8 mouse cellular contexts compared by ENCODE assay signal in the genomic region with DNA sequence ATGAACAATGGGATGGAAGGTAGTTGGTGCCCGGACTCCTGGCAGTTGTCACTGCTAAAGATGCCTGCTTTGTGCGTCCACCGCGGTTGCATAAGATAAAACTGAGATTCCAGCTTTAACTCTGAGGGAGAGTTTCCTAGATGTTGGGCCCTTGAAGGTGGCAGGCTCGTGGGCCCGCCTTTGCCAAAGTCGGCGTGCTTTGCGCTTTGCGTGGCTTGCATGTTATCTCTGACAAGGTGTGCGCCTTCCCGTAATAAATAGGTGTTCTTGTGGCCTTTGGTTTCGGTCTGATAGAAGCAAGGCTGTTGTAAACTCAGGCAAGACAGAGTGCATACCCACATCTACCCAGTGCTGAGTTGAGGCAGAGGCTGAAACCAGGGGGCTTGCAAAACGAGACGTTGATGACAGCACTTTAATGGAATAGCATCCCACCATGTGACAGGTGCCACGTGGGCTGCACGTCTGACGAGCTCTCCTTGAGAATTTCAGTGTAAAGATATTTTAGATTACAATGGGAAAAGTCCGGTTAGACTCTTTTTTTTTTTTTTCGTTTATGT. TPM values are rescaled to one million over a fixed set of nuclear protein-coding genes. Genes with fewer than 3 reads are reported as not detected.
DNase-seq lines count a peak whose midpoint lies in the region; ATAC-seq and TF ChIP-seq lines count a peak whose summit lies in the region.

No protein-coding gene starts in this region.

- no peak for TF ChIP-seq POLR2A in lung, adult 2 months (IDR thresholded peaks at IDR 0.05; ENCODE audit: borderline replicate concordance, extremely low read depth, low read depth, low read length)
- TF ChIP-seq POLR2A in olfactory bulb, adult 2 months (IDR thresholded peaks at IDR 0.05; ENCODE audit: insufficient read depth, low read depth, low read length) = no peak

- H3K27me3 ChIP-seq in embryonic facial prominence, embryonic 13.5 days = peaks cover 15% of the 10 kb centered on the region
- peaks cover 11% of the 10 kb centered on the region; the same call in 1 of the 2 replicates for H3K27me3 ChIP-seq in intestine, embryonic 16.5 days (replicated peaks; ENCODE audit: control insufficient read depth, insufficient read depth, low read length)

- no peak overlapping the region for H3K27ac ChIP-seq in embryonic facial prominence, embryonic 13.5 days
- peak overlapping the region; percentile 57 for H3K27ac ChIP-seq in intestine, embryonic 16.5 days (ENCODE audit: low read length)
- peak overlapping the region; percentile 69 for H3K27ac ChIP-seq in olfactory bulb, adult 2 months (ENCODE audit: insufficient read depth, low read depth, low read length)

- H3K9me3 ChIP-seq in embryonic facial prominence, embryonic 13.5 days = no peaks in the 10 kb centered on the region
- H3K9me3 ChIP-seq in intestine, embryonic 16.5 days (ENCODE audit: control insufficient read depth, low read length) = no peaks in the 10 kb centered on the region

- H3K36me3 ChIP-seq in embryonic facial prominence, embryonic 13.5 days = no peaks in the 10 kb centered on the region
- H3K36me3 ChIP-seq in intestine, embryonic 16.5 days (ENCODE audit: control insufficient read depth, insufficient read depth, low read length) = no peaks in the 10 kb centered on the region

- WGBS in lung, adult 2 months = 8% methylated on average over 20 of the region's 20 CpGs
- 6% methylated on average over 20 of the region's 20 CpGs for WGBS in embryonic facial prominence, embryonic 13.5 days
- WGBS in intestine, embryonic 16.5 days = 4% methylated on average over 20 of the region's 20 CpGs
- WGBS in olfactory bulb, adult 2 months = 9% methylated on average over 20 of the region's 20 CpGs

- no peak for TF ChIP-seq CTCF in lung, adult 2 months (IDR thresholded peaks at IDR 0.05; ENCODE audit: insufficient read depth, low read length)
- no peak; the same call in 1 of the 2 replicates for TF ChIP-seq CTCF in olfactory bulb, adult 2 months (IDR thresholded peaks at IDR 0.05; ENCODE audit: insufficient read depth, low read depth, low read length)

- H3K4me2 ChIP-seq in embryonic facial prominence, embryonic 13.5 days = peak overlapping the region; percentile 85
- H3K4me2 ChIP-seq in intestine, embryonic 16.5 days (ENCODE audit: low read depth, low read length) = peak overlapping the region; percentile 94

- H3K4me3 ChIP-seq in lung, adult 2 months (replicated peaks; ENCODE audit: extremely low read depth, low read depth, low read length) = peak overlapping the region; percentile 54
- peak overlapping the region; percentile 67 for H3K4me3 ChIP-seq in embryonic facial prominence, embryonic 13.5 days
- H3K4me3 ChIP-seq in intestine, embryonic 16.5 days (ENCODE audit: low read length) = peak overlapping the region; percentile 69
- H3K4me3 ChIP-seq in olfactory bulb, adult 2 months (ENCODE audit: insufficient read depth, low read depth, low read length) = peak overlapping the region; percentile 58

- H3K9ac ChIP-seq in embryonic facial prominence, embryonic 13.5 days = peak overlapping the region; percentile 74
- H3K9ac ChIP-seq in intestine, embryonic 16.5 days (ENCODE audit: low read depth, low read length) = peak overlapping the region; percentile 68

- peaks cover 3% of the 10 kb centered on the region for H3K4me1 ChIP-seq in lung, adult 2 months (ENCODE audit: control insufficient read depth, insufficient read depth, low read length)
- H3K4me1 ChIP-seq in embryonic facial prominence, embryonic 13.5 days = peaks cover 27% of the 10 kb centered on the region
- peaks cover 25% of the 10 kb centered on the region for H3K4me1 ChIP-seq in intestine, embryonic 16.5 days (ENCODE audit: control insufficient read depth, insufficient read depth, low read length)
- H3K4me1 ChIP-seq in olfactory bulb, adult 2 months (ENCODE audit: control insufficient read depth, insufficient read depth, low read length) = peaks cover 12% of the 10 kb centered on the region

- DNase-seq in lung, adult 2 months = peak; percentile 40
- no peak for DNase-seq in lung, adult 18-20 months
- no peak for DNase-seq in natural killer cell, adult 2 months (ENCODE audit: low spot score in 2 of 2)
- DNase-seq in layer of hippocampus, adult 11-12 months (ENCODE audit: low spot score) = no peak
- DNase-seq in kidney, adult 11 months = no peak

- no peak for ATAC-seq in embryonic facial prominence, embryonic 13.5 days (ENCODE audit: insufficient number of reproducible peaks, insufficient read depth, low FRiP score, low TSS enrichment, low read depth)
- ATAC-seq in intestine, embryonic 16.5 days = peak; percentile 50

RNA-seq across cellular contexts. Expression of a gene that starts 0.7 kb away (rescaled TPM):
- 35.4 and 42.7 TPM in 2 replicates for polyA plus RNA-seq in lung, adult 2 months (2012; rRNA removed)
- polyA plus RNA-seq in embryonic facial prominence, embryonic 13.5 days (2015; fragmentation: Nextera tagmentation; extraction: Ambion mirVana) = 15.6 and 21.2 TPM in 2 replicates
- 24.7 and 28.6 TPM in 2 replicates for polyA plus RNA-seq in intestine, embryonic 16.5 days (2015; fragmentation: Nextera tagmentation; extraction: Ambion mirVana)
- not detected in 2 replicates for polyA plus RNA-seq in olfactory bulb, adult 2 months (2012; ENCODE audit: insufficient read depth, insufficient read length, low replicate concordance, missing spikeins)

RNA-seq across cellular contexts. Expression of a gene that starts 53.5 kb away (rescaled TPM):
- not detected in 2 replicates for polyA plus RNA-seq in lung, adult 2 months (2012; rRNA removed)
- not detected in 2 replicates for polyA plus RNA-seq in embryonic facial prominence, embryonic 13.5 days (2015; fragmentation: Nextera tagmentation; extraction: Ambion mirVana)
- not detected in 2 replicates for polyA plus RNA-seq in intestine, embryonic 16.5 days (2015; fragmentation: Nextera tagmentation; extraction: Ambion mirVana)
- not detected in 2 replicates for polyA plus RNA-seq in olfactory bulb, adult 2 months (2012; ENCODE audit: insufficient read depth, insufficient read length, low replicate concordance, missing spikeins)

Comparison
In these comparisons a context has a peak if more than half of its experiments do, and no peak if none do; other contexts are left out.
1. RNA of a gene that starts 0.7 kb away (polyA plus RNA-seq): 35.4 to 42.7 TPM in lung, adult 2 months, 24.7 to 28.6 TPM in intestine, embryonic 16.5 days and 15.6 to 21.2 TPM in embryonic facial prominence, embryonic 13.5 days; not detected in olfactory bulb, adult 2 months; every median in the first group is over 10 times any median in the second.
2. Peak in every context shown above with its lines, with median percentiles within 50 percentile points of each other: H3K4me3 ChIP-seq.